In the genomic region with DNA sequence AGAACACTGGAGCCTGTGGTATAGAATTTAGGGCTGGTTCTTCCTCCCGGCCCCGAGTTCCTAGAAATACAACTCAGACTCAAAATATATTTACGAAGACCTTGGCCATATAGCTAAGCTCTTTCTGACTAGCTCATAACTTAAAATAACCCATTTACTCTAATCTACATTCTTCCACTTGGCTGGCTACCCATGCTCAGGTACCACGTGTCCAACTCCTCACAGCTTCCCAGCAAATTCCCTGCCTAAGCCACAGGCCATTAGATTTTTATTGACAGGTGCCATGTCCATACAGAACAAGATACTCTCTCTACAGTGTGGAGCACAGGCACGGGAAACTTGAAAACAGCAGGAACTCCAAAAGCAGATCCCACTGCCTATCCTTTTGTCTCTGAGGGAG, we compare ENCODE assay signal across 16 mouse cellular contexts.
"Had no signal": no experiment of that assay in that cellular context is flagged by ENCODE, and none has a peak within 500 bp of the region (broad histone marks: within the 10 kb centered on the region; RNA-seq: fewer than 3 reads in every experiment).

No protein-coding gene starts in this region.

- H3K9me3 ChIP-seq: neural tube, embryonic 13.5 days; neural tube, embryonic 15.5 days; stomach, embryonic 15.5 days had no signal

- H3K27me3 ChIP-seq: neural tube, embryonic 13.5 days; neural tube, embryonic 15.5 days; stomach, embryonic 15.5 days had no signal

- H3K4me2 ChIP-seq: neural tube, embryonic 13.5 days; neural tube, embryonic 15.5 days; stomach, embryonic 15.5 days had no signal

- H3K27ac ChIP-seq: neural tube, embryonic 13.5 days; neural tube, embryonic 15.5 days; stomach, embryonic 15.5 days; stomach, postnatal 0 days had no signal

- H3K36me3 ChIP-seq: neural tube, embryonic 13.5 days; neural tube, embryonic 15.5 days; stomach, embryonic 15.5 days had no signal

- H3K9ac ChIP-seq: neural tube, embryonic 13.5 days; neural tube, embryonic 15.5 days; stomach, embryonic 15.5 days had no signal

- H3K4me1 ChIP-seq: neural tube, embryonic 13.5 days; neural tube, embryonic 15.5 days had no signal

- DNase-seq: retina, postnatal 1 day; right cerebral cortex, adult 18-20 months; right cerebral cortex, postnatal 14 days; right cerebral cortex, postnatal 25 days; right cerebral cortex, postnatal 4 days; spleen, adult 18-20 months; thymus, adult 18-20 months; thymus, adult 2 months; thymus, postnatal 14 days; thymus, postnatal 25 days; thymus, postnatal 36 days; thymus, postnatal 4 days had no signal

- H3K4me3 ChIP-seq: neural tube, embryonic 13.5 days; neural tube, embryonic 15.5 days; stomach, embryonic 15.5 days had no signal
